Mouse (Mus musculus) limb, embryonic 11.5 days (tissue): ENCODE measurements around the gene Aak1. TPM values are rescaled to one million over a fixed set of nuclear protein-coding genes. Genes with fewer than 3 reads are reported as not detected.

Experiments
- ATAC-seq: fragments of 200-750 bp; cut with Nextera tagmentation; 2 replicates; pipeline ENCODE4 v1.8.0; 2017; ENCODE audit warnings: low read depth; ENCODE audit not compliant: insufficient number of reproducible peaks, low FRiP score, low TSS enrichment
- DNase-seq: peaks from one replicate; pipeline ENCODE4 v3.0.0-alpha.2; 2015; ENCODE audit warnings: low spot score
- H3K27ac ChIP-seq: fragments of 300-500 bp; sonication (generic); replicated peaks from 2 replicates; pipeline ENCODE4 v1.5.1; 2014; ENCODE audit warnings: low read depth, mild to moderate bottlenecking, low read length
- H3K27me3 ChIP-seq: fragments of 300-500 bp; sonication (generic); 2 replicates; pipeline ENCODE4 v1.6.1; 2014; ENCODE audit warnings: mild to moderate bottlenecking, low read length, mixed read lengths; ENCODE audit not compliant: control insufficient read depth, insufficient read depth
- H3K36me3 ChIP-seq: fragments of 300-500 bp; sonication (generic); 2 replicates; pipeline ENCODE4 v1.6.1; 2014; ENCODE audit warnings: mild to moderate bottlenecking, low read length, moderate library complexity, mixed read lengths; ENCODE audit not compliant: control insufficient read depth, insufficient read depth
- H3K4me1 ChIP-seq: fragments of 300-500 bp; sonication (generic); 2 replicates; pipeline ENCODE4 v1.6.1; 2014; ENCODE audit warnings: low read length, mixed read lengths; ENCODE audit not compliant: control insufficient read depth, insufficient read depth
- H3K4me2 ChIP-seq: fragments of 300-500 bp; sonication (generic); 2 replicates; pipeline ENCODE4 v1.6.1; 2014; ENCODE audit warnings: low read depth, mild to moderate bottlenecking, moderate library complexity; ENCODE audit not compliant: severe bottlenecking
- H3K4me3 ChIP-seq: fragments of 300-500 bp; sonication (generic); 2 replicates; pipeline ENCODE4 v1.5.1; 2014; ENCODE audit warnings: low read depth, low read length
- H3K9ac ChIP-seq: fragments of 300-500 bp; sonication (generic); 2 replicates; pipeline ENCODE4 v1.6.1; 2014; ENCODE audit warnings: mild to moderate bottlenecking, low read length
- H3K9me3 ChIP-seq: fragments of 300-500 bp; sonication (generic); 2 replicates; pipeline ENCODE4 v1.6.1; 2016; ENCODE audit warnings: low read length; ENCODE audit not compliant: control insufficient read depth
- WGBS: fragments of 180-500 bp; shearing (Covaris S2); extraction: QIAGEN DNeasy Blood & Tissue Kit; methylation state at CpG from one replicate; pipeline ENCODE4 v1.1.7; 2014; 5-methylcytosine and 5-hydroxymethylcytosine counted together
- polyA plus RNA-seq: library from polyadenylated mRNA; unstranded; fragments of >200 nt; fragmentation: Nextera tagmentation; extraction: Ambion mirVana; gene quantifications from 2 replicates; pipeline ENCODE4 v1.2.1, GENCODE M21; 2014

The Aak1 gene
- polyA plus RNA-seq, 1 experiment from 2014 or later, result 14.1 TPM

DNA sequence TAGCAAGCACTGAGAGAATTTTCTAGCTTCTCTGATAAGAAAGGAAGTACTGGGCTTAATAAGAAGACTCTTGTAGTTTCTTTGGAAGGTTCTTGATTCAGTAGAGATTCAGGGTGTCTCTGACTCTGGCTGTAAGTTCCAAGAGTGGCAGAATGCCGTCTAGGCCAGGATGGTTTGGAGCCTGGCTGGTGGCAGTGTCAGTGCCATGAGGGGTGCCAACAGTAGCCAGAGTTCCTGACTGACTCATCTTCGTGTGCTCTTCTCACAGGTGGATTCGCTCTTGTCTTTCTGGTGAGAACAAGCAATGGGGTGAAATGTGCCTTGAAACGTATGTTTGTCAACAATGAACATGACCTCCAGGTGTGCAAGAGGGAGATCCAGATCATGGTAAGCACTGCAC lies 75.4 kb downstream of the Aak1 start:
- DNase-seq, result no peak
- no peaks in the 10 kb centered on the region for H3K27me3 ChIP-seq
- ATAC-seq, result no peak
- 85% methylated on average over 4 of the region's 4 CpGs for WGBS
- H3K36me3 ChIP-seq, result peaks cover 2% of the 10 kb centered on the region; the same call in 1 of the 2 replicates
- H3K4me2 ChIP-seq, result no peak overlapping the region
- no peaks in the 10 kb centered on the region for H3K9me3 ChIP-seq
- no peak overlapping the region for H3K9ac ChIP-seq
- H3K4me1 ChIP-seq, result no peaks in the 10 kb centered on the region
- no peak overlapping the region for H3K4me3 ChIP-seq
- no peak overlapping the region for H3K27ac ChIP-seq

DNA sequence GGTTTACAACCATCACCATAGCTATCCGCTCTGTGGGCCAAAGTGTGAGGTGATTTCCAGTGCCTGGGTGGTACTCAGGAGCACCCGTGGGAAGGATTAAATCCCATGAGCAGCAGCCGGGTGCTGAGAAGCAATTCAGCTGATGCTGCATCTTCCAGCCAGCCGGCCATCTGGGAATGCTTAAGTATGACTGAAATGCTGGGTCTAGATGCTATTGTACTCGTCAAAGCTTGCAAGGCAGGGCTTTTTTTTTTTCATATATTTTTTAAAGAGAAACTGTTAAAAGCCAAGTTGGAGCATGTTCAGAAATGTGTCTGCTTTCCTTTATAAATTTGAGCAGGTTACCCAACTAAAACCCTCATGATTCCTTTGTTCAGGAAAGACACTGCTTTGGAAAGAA lies 85.2 kb downstream of the Aak1 start:
- Histone ChIP-seq H3K27ac (no peak overlapping the region), H3K4me3 (no peak overlapping the region), H3K27me3 (no peaks in the 10 kb centered on the region), H3K36me3 (peaks cover 7% of the 10 kb centered on the region; the same call in 1 of the 2 replicates), H3K9ac (no peak overlapping the region), H3K9me3 (peaks cover 3% of the 10 kb centered on the region; the same call in 1 of the 2 replicates), H3K4me2 (no peak overlapping the region), H3K4me1 (no peaks in the 10 kb centered on the region)
- no peak for ATAC-seq
- WGBS, result 45% methylated on average over 5 of the region's 5 CpGs
- peak; percentile 53 for DNase-seq

- ATAC-seq (no peak), DNase-seq (no peak)
- no peak overlapping the region for H3K4me2 ChIP-seq
- no peaks in the 10 kb centered on the region for H3K4me1 ChIP-seq
- 94% methylated on average over 7 of the region's 7 CpGs for WGBS
- H3K27ac ChIP-seq, result no peak overlapping the region
- H3K9ac ChIP-seq, result no peak overlapping the region
- no peak overlapping the region for H3K4me3 ChIP-seq
- peaks cover 7% of the 10 kb centered on the region; the same call in 1 of the 2 replicates for H3K36me3 ChIP-seq
- peaks cover 3% of the 10 kb centered on the region; the same call in 1 of the 2 replicates for H3K9me3 ChIP-seq
- no peaks in the 10 kb centered on the region for H3K27me3 ChIP-seq
Measured at GRCm38 (mm10) chr6:86939797-86940196, 90.5 kb downstream of the Aak1 start.

- no peak overlapping the region for H3K4me3 ChIP-seq
- DNase-seq, result no peak
- 95% methylated on average over 9 of the region's 9 CpGs for WGBS
Measured at GRCm38 (mm10) chr6:86940966-86941365, 91.6 kb downstream of the Aak1 start.

DNA sequence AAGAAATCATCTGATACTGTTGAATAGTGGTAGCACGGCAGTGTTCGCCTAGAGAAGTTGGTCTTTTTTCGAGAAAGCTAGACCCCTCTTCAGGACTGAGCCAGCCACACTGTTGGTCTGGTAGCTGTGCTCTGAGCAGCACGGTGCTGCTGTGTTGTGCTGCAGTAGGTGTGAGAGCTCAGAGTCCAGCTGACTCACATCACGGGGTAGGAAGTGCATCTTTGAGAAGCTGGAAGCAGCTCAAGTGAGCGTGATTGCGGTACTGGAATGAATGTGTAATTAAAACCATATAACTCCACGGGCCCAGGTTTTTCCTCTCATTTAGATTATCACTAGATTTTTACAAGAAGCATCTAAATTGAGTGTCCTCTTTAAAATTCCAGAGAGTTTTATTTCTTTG lies 97.8 kb downstream of the Aak1 start:
- Histone ChIP-seq H3K27ac (no peak overlapping the region), H3K27me3 (no peaks in the 10 kb centered on the region), H3K4me2 (no peak overlapping the region), H3K36me3 (peaks cover 3% of the 10 kb centered on the region; the same call in 1 of the 2 replicates), H3K9me3 (no peaks in the 10 kb centered on the region), H3K4me3 (no peak overlapping the region), H3K9ac (no peak overlapping the region), H3K4me1 (no peaks in the 10 kb centered on the region)
- WGBS, result 70% methylated on average over 8 of the region's 8 CpGs
- no peak for DNase-seq
- ATAC-seq, result no peak

More at GRCm38 (mm10) chr6:86940966-86941365, 91.6 kb downstream of the Aak1 start:
- H3K9me3 ChIP-seq, result peaks cover under 1% of the 10 kb centered on the region; the same call in 1 of the 2 replicates
- H3K4me2 ChIP-seq, result no peak overlapping the region
- ATAC-seq, result no peak
- no peak overlapping the region for H3K27ac ChIP-seq
- no peaks in the 10 kb centered on the region for H3K4me1 ChIP-seq
- no peaks in the 10 kb centered on the region for H3K27me3 ChIP-seq
- no peak overlapping the region for H3K9ac ChIP-seq
- no peaks in the 10 kb centered on the region; the same call in 1 of the 2 replicates for H3K36me3 ChIP-seq

GRCm38 (mm10) chr6:86948746-86949145 lies 99.4 kb downstream of the Aak1 start:
- H3K4me3 ChIP-seq, result no peak overlapping the region
- H3K27me3 ChIP-seq, result no peaks in the 10 kb centered on the region
- DNase-seq, result no peak
- H3K36me3 ChIP-seq, result peaks cover 3% of the 10 kb centered on the region; the same call in 1 of the 2 replicates
- no peak overlapping the region for H3K9ac ChIP-seq
- no peaks in the 10 kb centered on the region for H3K9me3 ChIP-seq
- H3K27ac ChIP-seq, result no peak overlapping the region
- WGBS, result 92% methylated on average over 2 of the region's 2 CpGs
- ATAC-seq, result no peak
- no peaks in the 10 kb centered on the region for H3K4me1 ChIP-seq
- no peak overlapping the region for H3K4me2 ChIP-seq

- Histone ChIP-seq H3K36me3 (peaks cover 6% of the 10 kb centered on the region; the same call in 1 of the 2 replicates), H3K9me3 (no peaks in the 10 kb centered on the region), H3K4me1 (no peaks in the 10 kb centered on the region), H3K9ac (no peak overlapping the region), H3K27ac (no peak overlapping the region), H3K27me3 (no peaks in the 10 kb centered on the region), H3K4me3 (no peak overlapping the region), H3K4me2 (no peak overlapping the region)
- DNase-seq (no peak), ATAC-seq (no peak)
- WGBS, result 52% methylated on average over 1 of the region's 1 CpGs
Measured at GRCm38 (mm10) chr6:86950141-86950540, 100.8 kb downstream of the Aak1 start.

GRCm38 (mm10) chr6:86950733-86951255 lies 101.5 kb downstream of the Aak1 start:
- ATAC-seq (no peak), DNase-seq (no peak)
- 85% methylated on average over 1 of the region's 1 CpGs for WGBS
- H3K27ac ChIP-seq, result no peak overlapping the region
- H3K36me3 ChIP-seq, result peaks cover 6% of the 10 kb centered on the region; the same call in 1 of the 2 replicates
- no peaks in the 10 kb centered on the region for H3K27me3 ChIP-seq
- H3K4me3 ChIP-seq, result no peak overlapping the region
- no peaks in the 10 kb centered on the region for H3K4me1 ChIP-seq
- H3K4me2 ChIP-seq, result no peak overlapping the region
- H3K9ac ChIP-seq, result no peak overlapping the region
- H3K9me3 ChIP-seq, result no peaks in the 10 kb centered on the region

GRCm38 (mm10) chr6:86955741-86956140 lies 106.4 kb downstream of the Aak1 start:
- ATAC-seq (no peak), DNase-seq (no peak)
- 80% methylated on average over 3 of the region's 3 CpGs for WGBS

More at GRCm38 (mm10) chr6:86955741-86956140, 106.4 kb downstream of the Aak1 start:
- H3K36me3 ChIP-seq, result peaks cover 4% of the 10 kb centered on the region; the same call in 1 of the 2 replicates
- no peaks in the 10 kb centered on the region for H3K4me1 ChIP-seq
- H3K9ac ChIP-seq, result no peak overlapping the region
- H3K27me3 ChIP-seq, result no peaks in the 10 kb centered on the region
- no peak overlapping the region for H3K4me3 ChIP-seq
- H3K4me2 ChIP-seq, result no peak overlapping the region
- H3K9me3 ChIP-seq, result no peaks in the 10 kb centered on the region
- H3K27ac ChIP-seq, result no peak overlapping the region
